Mouse (Mus musculus): ENCODE measurements around the gene Bace2. TPM values are rescaled to one million over a fixed set of nuclear protein-coding genes. Genes with fewer than 3 reads are reported as not detected.

The Bace2 gene
- polyA plus RNA-seq, 1 experiment = not detected

DNA sequence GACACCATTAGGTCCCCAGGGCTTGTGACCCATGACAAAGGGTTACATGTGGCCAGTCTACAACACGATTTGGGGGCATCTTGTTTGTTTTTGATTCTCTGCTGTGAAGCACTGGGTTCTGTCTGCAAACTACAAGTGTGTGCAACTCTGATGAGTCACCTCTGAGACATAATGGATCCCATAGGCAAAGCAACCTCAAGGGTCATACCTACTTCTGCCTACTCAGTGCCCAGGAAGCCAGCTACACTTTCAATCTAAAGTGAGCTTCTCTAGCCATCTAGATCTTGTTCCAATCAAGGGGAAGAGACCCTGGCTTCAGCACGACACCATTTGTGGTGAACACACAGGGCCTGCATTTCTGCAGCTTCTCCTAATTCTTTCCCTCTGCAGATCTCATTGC, 104.7 kb downstream of the Bace2 start:
- peaks cover 14% of the 10 kb centered on the region for H3K9me3 ChIP-seq
- peaks cover 4% of the 10 kb centered on the region for H3K36me3 ChIP-seq (replicated peaks; ENCODE audit: low read length)
- peak overlapping the region; percentile 70 for H3K4me3 ChIP-seq (replicated peaks)
- peaks cover 65% of the 10 kb centered on the region for H3K4me1 ChIP-seq
- TF ChIP-seq FLI1 (IDR thresholded peaks at IDR 0.05; ENCODE audit: low read length) = no peak
- TF ChIP-seq GATA1 (IDR thresholded peaks at IDR 0.05; ENCODE audit: borderline replicate concordance, low read length) = no peak
- peaks cover 2% of the 10 kb centered on the region for H3K27me3 ChIP-seq (replicated peaks)

DNA sequence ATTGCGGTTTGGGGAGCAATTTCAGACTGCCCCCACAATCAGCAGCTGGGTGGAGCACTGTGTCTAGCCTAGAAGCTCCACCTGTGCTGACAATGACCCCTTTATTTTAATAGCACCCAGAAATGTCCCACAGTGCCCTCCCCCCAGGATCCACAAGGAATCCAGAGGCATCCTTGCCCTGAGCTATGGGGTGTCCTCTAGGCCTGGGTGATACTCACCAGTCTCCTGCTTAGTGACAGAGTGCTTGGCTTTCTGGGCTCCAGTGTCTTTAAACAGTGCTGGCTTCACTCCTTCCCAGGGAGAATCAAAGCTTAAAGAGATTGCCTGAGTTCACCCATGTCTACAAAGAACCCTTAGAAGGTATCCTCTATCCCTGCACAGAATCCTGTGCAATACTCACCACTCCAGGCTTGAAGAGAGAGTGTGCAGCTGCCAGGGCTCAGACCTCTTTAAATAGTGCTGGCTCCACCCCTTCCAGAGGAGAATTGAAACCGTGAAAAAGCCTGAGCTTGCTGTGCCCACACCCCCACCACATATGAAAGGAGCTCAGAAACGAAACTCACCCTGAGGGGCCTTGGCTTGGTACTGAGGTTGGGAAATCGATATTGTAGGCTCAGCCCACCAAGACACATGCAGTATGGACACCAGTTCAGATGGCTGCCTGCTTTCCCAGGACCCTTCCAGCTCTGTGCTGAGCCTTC, 106.1 kb downstream of the Bace2 start, which contains the start of gene Mx1:
TSS of gene Mx1 (minus strand) at position 427 of the 701 bp plus-strand sequence.
- H3K27me3 ChIP-seq (replicated peaks) = peaks cover 2% of the 10 kb centered on the region
- TF ChIP-seq FLI1 (IDR thresholded peaks at IDR 0.05; ENCODE audit: low read length) (no peak), GATA1 (IDR thresholded peaks at IDR 0.05; ENCODE audit: borderline replicate concordance, low read length) (no peak)
- H3K9me3 ChIP-seq = 0 out of 2 replicates have a peak, but pooled peaks cover 8% of the 10 kb centered on the region
- H3K36me3 ChIP-seq (replicated peaks; ENCODE audit: low read length) = no peaks in the 10 kb centered on the region
- H3K4me3 ChIP-seq (replicated peaks) = peak within 1 kb of the TSS; percentile 73
- peaks cover 74% of the 10 kb centered on the region for H3K4me1 ChIP-seq

- H3K4me1 ChIP-seq = peaks cover 95% of the 10 kb centered on the region
- no peaks in the 10 kb centered on the region for H3K9me3 ChIP-seq
- H3K27me3 ChIP-seq (replicated peaks) = peaks cover 2% of the 10 kb centered on the region
- H3K36me3 ChIP-seq (replicated peaks; ENCODE audit: low read length) = no peaks in the 10 kb centered on the region
- TF ChIP-seq GATA1 (IDR thresholded peaks at IDR 0.05; ENCODE audit: borderline replicate concordance, low read length) = no peak
- TF ChIP-seq FLI1 (IDR thresholded peaks at IDR 0.05; ENCODE audit: low read length) = no peak
- no peak overlapping the region for H3K4me3 ChIP-seq (replicated peaks)
Observed at GRCm38 (mm10) chr16:97466182-97466957, 109.8 kb downstream of the Bace2 start.

- H3K4me3 ChIP-seq (replicated peaks) = no peak overlapping the region
- no peaks in the 10 kb centered on the region for H3K36me3 ChIP-seq (replicated peaks; ENCODE audit: low read length)
- H3K9me3 ChIP-seq = no peaks in the 10 kb centered on the region
- H3K4me1 ChIP-seq = peaks cover 89% of the 10 kb centered on the region
- no peak for TF ChIP-seq GATA1 (IDR thresholded peaks at IDR 0.05; ENCODE audit: borderline replicate concordance, low read length)
- no peak for TF ChIP-seq FLI1 (IDR thresholded peaks at IDR 0.05; ENCODE audit: low read length)
- H3K27me3 ChIP-seq (replicated peaks) = no peaks in the 10 kb centered on the region
Observed at GRCm38 (mm10) chr16:97467472-97467871, 110.9 kb downstream of the Bace2 start.

GRCm38 (mm10) chr16:97467993-97468791, 111.7 kb downstream of the Bace2 start:
- H3K9me3 ChIP-seq = no peaks in the 10 kb centered on the region
- no peak for TF ChIP-seq GATA1 (IDR thresholded peaks at IDR 0.05; ENCODE audit: borderline replicate concordance, low read length)
- TF ChIP-seq FLI1 (IDR thresholded peaks at IDR 0.05; ENCODE audit: low read length) = no peak
- no peaks in the 10 kb centered on the region for H3K27me3 ChIP-seq (replicated peaks)
- H3K36me3 ChIP-seq (replicated peaks; ENCODE audit: low read length) = no peaks in the 10 kb centered on the region
- peaks cover 87% of the 10 kb centered on the region for H3K4me1 ChIP-seq
- peak overlapping the region; percentile 50 for H3K4me3 ChIP-seq (replicated peaks)

DNA sequence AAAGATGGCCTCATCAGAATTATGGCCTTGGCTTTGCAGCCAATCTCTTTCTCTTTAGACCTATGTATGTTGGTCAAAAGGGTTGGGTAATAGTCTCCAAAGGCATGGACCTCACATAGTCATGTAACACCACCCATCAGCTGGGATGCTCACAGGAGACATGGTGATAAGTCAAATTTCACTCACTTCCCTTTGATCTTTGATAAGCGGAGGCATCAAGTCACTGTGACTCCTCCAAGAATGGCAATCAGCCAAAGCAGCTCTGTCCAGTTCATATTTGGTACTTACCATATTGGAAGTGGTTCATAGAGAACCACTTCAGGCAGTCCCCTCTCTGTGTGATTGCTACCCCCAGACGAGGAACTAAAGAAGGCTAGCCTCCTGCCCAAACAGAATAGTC, 118.1 kb downstream of the Bace2 start:
- Histone ChIP-seq H3K9me3 (no peaks in the 10 kb centered on the region), H3K4me1 (peaks cover 90% of the 10 kb centered on the region), H3K4me3 (replicated peaks) (no peak overlapping the region), H3K27me3 (replicated peaks) (no peaks in the 10 kb centered on the region), H3K36me3 (replicated peaks; ENCODE audit: low read length) (no peaks in the 10 kb centered on the region)
- TF ChIP-seq GATA1 (IDR thresholded peaks at IDR 0.05; ENCODE audit: borderline replicate concordance, low read length) (no peak), FLI1 (IDR thresholded peaks at IDR 0.05; ENCODE audit: low read length) (no peak)

GRCm38 (mm10) chr16:97475581-97475980, 119.0 kb downstream of the Bace2 start:
- Histone ChIP-seq H3K27me3 (replicated peaks) (no peaks in the 10 kb centered on the region), H3K4me1 (peaks cover 90% of the 10 kb centered on the region), H3K9me3 (no peaks in the 10 kb centered on the region), H3K4me3 (replicated peaks) (no peak overlapping the region), H3K36me3 (replicated peaks; ENCODE audit: low read length) (no peaks in the 10 kb centered on the region)
- TF ChIP-seq GATA1 (IDR thresholded peaks at IDR 0.05; ENCODE audit: borderline replicate concordance, low read length) (no peak), FLI1 (IDR thresholded peaks at IDR 0.05; ENCODE audit: low read length) (no peak)

GRCm38 (mm10) chr16:97476524-97476923, 120.0 kb downstream of the Bace2 start:
- no peak overlapping the region for H3K4me3 ChIP-seq (replicated peaks)
- no peaks in the 10 kb centered on the region for H3K27me3 ChIP-seq (replicated peaks)
- H3K4me1 ChIP-seq = peaks cover 93% of the 10 kb centered on the region
- TF ChIP-seq GATA1 (IDR thresholded peaks at IDR 0.05; ENCODE audit: borderline replicate concordance, low read length) (no peak), FLI1 (IDR thresholded peaks at IDR 0.05; ENCODE audit: low read length) (no peak)
- no peaks in the 10 kb centered on the region for H3K9me3 ChIP-seq
- H3K36me3 ChIP-seq (replicated peaks; ENCODE audit: low read length) = no peaks in the 10 kb centered on the region

DNA sequence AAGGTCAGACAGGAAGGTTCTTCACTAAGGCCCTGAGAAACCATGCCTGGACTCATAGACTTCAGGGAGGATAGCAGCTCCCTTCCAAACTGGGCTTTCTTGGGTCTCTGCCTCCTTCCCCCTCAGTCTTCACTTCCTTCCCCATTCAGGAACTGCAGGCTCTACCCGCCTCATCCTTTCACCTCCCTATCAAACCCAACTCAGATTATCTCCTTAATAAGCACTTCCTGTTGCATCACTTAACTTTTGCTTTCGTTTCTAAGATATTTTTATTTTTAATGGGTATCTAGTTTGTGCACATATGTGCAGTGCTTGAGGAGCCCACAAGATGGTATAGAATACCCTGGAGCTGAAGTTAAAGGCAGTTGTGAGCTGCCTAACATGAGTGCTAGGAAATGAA, 122.1 kb downstream of the Bace2 start:
- Histone ChIP-seq H3K27me3 (replicated peaks) (no peaks in the 10 kb centered on the region), H3K9me3 (0 out of 2 replicates have a peak, but pooled peaks cover 3% of the 10 kb centered on the region), H3K4me3 (replicated peaks) (no peak overlapping the region), H3K4me1 (peaks cover 80% of the 10 kb centered on the region), H3K36me3 (replicated peaks; ENCODE audit: low read length) (no peaks in the 10 kb centered on the region)
- TF ChIP-seq GATA1 (IDR thresholded peaks at IDR 0.05; ENCODE audit: borderline replicate concordance, low read length) (no peak), FLI1 (IDR thresholded peaks at IDR 0.05; ENCODE audit: low read length) (no peak)

Data from megakaryocyte, embryonic 14.5 days (primary cell).